Mouse (Mus musculus) testis, adult 2 months (tissue): ENCODE measurements around the gene Gjc1.

Source experiments
- CTCF ChIP-seq: fragments of 200-500 bp; IDR thresholded peaks from 2 replicates; pipeline ENCODE4 v1.5.1; 2012; ENCODE audit warnings: low read depth, mild to moderate bottlenecking, inconsistent platforms, low read length, moderate library complexity; ENCODE audit not compliant: control insufficient read depth, insufficient read depth, insufficient replicate concordance
- POLR2A ChIP-seq: fragments of 200-500 bp; IDR thresholded peaks from 2 replicates; pipeline ENCODE4 v1.6.1; 2012; ENCODE audit warnings: low read depth, mild to moderate bottlenecking, inconsistent platforms, low read length, moderate library complexity; ENCODE audit not compliant: control insufficient read depth

DNA sequence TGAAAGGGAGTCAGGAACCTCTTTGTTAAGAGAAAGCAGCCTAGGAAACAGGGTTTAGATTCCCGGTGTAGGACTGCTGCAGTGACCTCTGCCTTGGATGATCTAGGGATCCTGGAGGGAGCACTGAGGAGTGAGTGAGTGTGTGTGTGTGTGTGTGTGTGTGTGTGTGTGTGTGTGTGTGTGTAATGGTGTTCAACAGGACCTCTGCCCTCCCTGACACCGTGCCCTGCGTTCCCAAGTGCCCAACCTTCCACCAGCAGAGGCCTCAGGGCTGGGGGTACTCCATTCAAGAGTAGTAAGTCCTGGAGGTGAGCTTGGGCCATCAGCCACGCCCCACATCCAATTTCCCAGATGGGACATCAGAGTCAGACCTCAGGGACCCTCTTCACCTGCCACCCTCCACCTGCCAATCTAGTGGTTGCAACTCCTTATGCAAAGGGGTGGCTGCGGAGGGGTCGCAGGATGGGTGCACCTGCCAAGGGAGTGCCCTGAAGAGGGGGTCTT is 58.6 kb downstream of the Gjc1 start:
- no peak for TF ChIP-seq POLR2A
- no peak for TF ChIP-seq CTCF
